Mouse (Mus musculus) C2C12 (cell line): ENCODE results near the gene Tnfrsf13b.

Experiments used
- CEBPB ChIP-seq: IDR thresholded peaks from one replicate; pipeline ENCODE4 v1.6.1; 2011; ENCODE audit warnings: low read depth, mild to moderate bottlenecking, control low read depth, moderate library complexity
- CTCF ChIP-seq: IDR thresholded peaks from one replicate; pipeline ENCODE4 v1.5.1; 2011; ENCODE audit not compliant: control insufficient read depth, insufficient read depth, insufficient read length
- MAX ChIP-seq: IDR thresholded peaks from one replicate; pipeline ENCODE4 v1.6.1; 2011; ENCODE audit warnings: mild to moderate bottlenecking, control low read depth
- MYOD1 ChIP-seq: IDR thresholded peaks from one replicate; pipeline ENCODE4 v1.6.1; 2011; ENCODE audit warnings: low read depth; ENCODE audit not compliant: control insufficient read depth, insufficient read length

GRCm38 (mm10) chr11:61091192-61091591 lies 35.4 kb upstream of the Tnfrsf13b start:
- TF ChIP-seq CTCF (no peak), MAX (peak; percentile 37), CEBPB (no peak), MYOD1 (no peak)
